Mouse (Mus musculus): ENCODE results near the gene Rabgap1l. TPM values are rescaled to one million over a fixed set of nuclear protein-coding genes. Genes with fewer than 3 reads are reported as not detected.

Rabgap1l gene
- total RNA-seq, 1 experiment from 2014 or later = 436 TPM

- ATAC-seq (ENCODE audit: extremely low read depth, insufficient number of reproducible peaks, low FRiP score, poor library complexity, severe bottlenecking) = no peak
These were observed 75.3 kb downstream of the Rabgap1l start for GRCm38 (mm10) chr1:160717742-160718141.

- no peak for ATAC-seq (ENCODE audit: extremely low read depth, insufficient number of reproducible peaks, low FRiP score, poor library complexity, severe bottlenecking)
These were observed 78.3 kb downstream of the Rabgap1l start for GRCm38 (mm10) chr1:160714685-160715084.

GRCm38 (mm10) chr1:160713887-160714286 is 79.1 kb downstream of the Rabgap1l start:
- ATAC-seq (ENCODE audit: extremely low read depth, insufficient number of reproducible peaks, low FRiP score, poor library complexity, severe bottlenecking) = no peak

GRCm38 (mm10) chr1:160713383-160713782 is 79.6 kb downstream of the Rabgap1l start:
- ATAC-seq (ENCODE audit: extremely low read depth, insufficient number of reproducible peaks, low FRiP score, poor library complexity, severe bottlenecking) = no peak

GRCm38 (mm10) chr1:160710539-160710938 is 82.5 kb downstream of the Rabgap1l start:
- ATAC-seq (ENCODE audit: extremely low read depth, insufficient number of reproducible peaks, low FRiP score, poor library complexity, severe bottlenecking) = no peak

GRCm38 (mm10) chr1:160704596-160704995 is 88.4 kb downstream of the Rabgap1l start:
- no peak for ATAC-seq (ENCODE audit: extremely low read depth, insufficient number of reproducible peaks, low FRiP score, poor library complexity, severe bottlenecking)

- ATAC-seq (ENCODE audit: extremely low read depth, insufficient number of reproducible peaks, low FRiP score, poor library complexity, severe bottlenecking) = no peak
These were observed 89.2 kb downstream of the Rabgap1l start for GRCm38 (mm10) chr1:160703813-160704212.

GRCm38 (mm10) chr1:160693094-160693447 is 99.9 kb downstream of the Rabgap1l start:
- no peak for ATAC-seq (ENCODE audit: extremely low read depth, insufficient number of reproducible peaks, low FRiP score, poor library complexity, severe bottlenecking)

- no peak for ATAC-seq (ENCODE audit: extremely low read depth, insufficient number of reproducible peaks, low FRiP score, poor library complexity, severe bottlenecking)
These were observed 100.6 kb downstream of the Rabgap1l start for GRCm38 (mm10) chr1:160692224-160693093.

- no peak for ATAC-seq (ENCODE audit: extremely low read depth, insufficient number of reproducible peaks, low FRiP score, poor library complexity, severe bottlenecking)
These were observed 101.8 kb downstream of the Rabgap1l start for GRCm38 (mm10) chr1:160691196-160691590.

- no peak for ATAC-seq (ENCODE audit: extremely low read depth, insufficient number of reproducible peaks, low FRiP score, poor library complexity, severe bottlenecking)
These were observed 102.4 kb downstream of the Rabgap1l start for GRCm38 (mm10) chr1:160690516-160691195.

- ATAC-seq (ENCODE audit: extremely low read depth, insufficient number of reproducible peaks, low FRiP score, poor library complexity, severe bottlenecking) = no peak
These were observed 103.5 kb downstream of the Rabgap1l start for GRCm38 (mm10) chr1:160689511-160689910.

- no peak for ATAC-seq (ENCODE audit: extremely low read depth, insufficient number of reproducible peaks, low FRiP score, poor library complexity, severe bottlenecking)
These were observed 108.8 kb downstream of the Rabgap1l start for GRCm38 (mm10) chr1:160684251-160684650.

- no peak for ATAC-seq (ENCODE audit: extremely low read depth, insufficient number of reproducible peaks, low FRiP score, poor library complexity, severe bottlenecking)
These were observed 111.5 kb downstream of the Rabgap1l start for GRCm38 (mm10) chr1:160681398-160682050.

GRCm38 (mm10) chr1:160674763-160675162 is 118.2 kb downstream of the Rabgap1l start:
- ATAC-seq (ENCODE audit: extremely low read depth, insufficient number of reproducible peaks, low FRiP score, poor library complexity, severe bottlenecking) = no peak

GRCm38 (mm10) chr1:160672088-160672814 is 120.8 kb downstream of the Rabgap1l start:
- no peak for ATAC-seq (ENCODE audit: extremely low read depth, insufficient number of reproducible peaks, low FRiP score, poor library complexity, severe bottlenecking)

GRCm38 (mm10) chr1:160655806-160656470 is 137.1 kb downstream of the Rabgap1l start:
- no peak for ATAC-seq (ENCODE audit: extremely low read depth, insufficient number of reproducible peaks, low FRiP score, poor library complexity, severe bottlenecking)

- no peak for ATAC-seq (ENCODE audit: extremely low read depth, insufficient number of reproducible peaks, low FRiP score, poor library complexity, severe bottlenecking)
These were observed 141.3 kb downstream of the Rabgap1l start for GRCm38 (mm10) chr1:160651691-160652090.

- ATAC-seq (ENCODE audit: extremely low read depth, insufficient number of reproducible peaks, low FRiP score, poor library complexity, severe bottlenecking) = no peak
These were observed 147.6 kb downstream of the Rabgap1l start for GRCm38 (mm10) chr1:160645416-160645815.
